Mouse (Mus musculus) erythroid progenitor cell, adult 5-6 weeks (primary cell): ENCODE data around the gene 4930595D18Rik. TPM values are rescaled to one million over a fixed set of nuclear protein-coding genes. Genes with fewer than 3 reads are reported as not detected.

Experiments used
- ATAC-seq: replicated peaks from 2 replicates; pipeline ENCODE4 v1.8.0; 2016; ENCODE audit warnings: moderate number of reproducible peaks, mild to moderate bottlenecking, moderate TSS enrichment, inconsistent platforms; ENCODE audit not compliant: poor library complexity, low FRiP score, severe bottlenecking
- total RNA-seq, 2 experiments: library from RNA; stranded (forward) in 1 of 2; stranded (reverse) in 1 of 2; fragments of 150-400 nt in 1 of 2; fragments of 186-747, 209-891 nt in 1 of 2; gene quantifications; 2 replicates each; pipeline versions ENCODE4 v1.2.3 to v1.2.4; 2015 to 2017; ENCODE audit warnings: low replicate concordance in 2 of 2

The 4930595D18Rik gene
- total RNA-seq, 2 experiments from 2014 or later: not detected

GRCm38 (mm10) chr12:111144598-111144997, 39.7 kb downstream of the 4930595D18Rik start:
- ATAC-seq: no peak

- no peak for ATAC-seq
These were observed 40.7 kb downstream of the 4930595D18Rik start for GRCm38 (mm10) chr12:111143509-111144063.

- no peak for ATAC-seq
These were observed 41.2 kb downstream of the 4930595D18Rik start for GRCm38 (mm10) chr12:111143005-111143508.

- no peak for ATAC-seq
These were observed 47.2 kb downstream of the 4930595D18Rik start for GRCm38 (mm10) chr12:111137079-111137478.

DNA sequence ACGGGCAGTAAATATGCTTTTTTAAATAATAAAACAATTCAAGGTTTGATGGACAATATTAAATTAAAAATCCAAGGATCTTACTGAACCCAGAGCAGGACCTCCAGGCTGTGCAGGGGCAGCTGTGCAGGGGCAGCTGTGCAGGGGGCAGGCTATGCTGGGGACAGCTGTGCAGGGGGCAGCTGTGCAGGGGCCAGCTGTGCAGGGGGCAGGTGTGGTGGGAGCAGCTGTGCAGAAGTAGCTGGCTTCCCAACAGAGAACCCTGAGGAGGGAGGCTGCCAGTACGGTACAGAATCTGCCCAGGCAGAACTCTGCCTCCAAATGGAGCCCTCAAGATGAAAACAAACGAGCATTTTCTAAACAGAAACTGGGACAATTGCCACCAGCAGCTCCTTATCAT, 48.3 kb downstream of the 4930595D18Rik start:
- ATAC-seq: no peak

DNA sequence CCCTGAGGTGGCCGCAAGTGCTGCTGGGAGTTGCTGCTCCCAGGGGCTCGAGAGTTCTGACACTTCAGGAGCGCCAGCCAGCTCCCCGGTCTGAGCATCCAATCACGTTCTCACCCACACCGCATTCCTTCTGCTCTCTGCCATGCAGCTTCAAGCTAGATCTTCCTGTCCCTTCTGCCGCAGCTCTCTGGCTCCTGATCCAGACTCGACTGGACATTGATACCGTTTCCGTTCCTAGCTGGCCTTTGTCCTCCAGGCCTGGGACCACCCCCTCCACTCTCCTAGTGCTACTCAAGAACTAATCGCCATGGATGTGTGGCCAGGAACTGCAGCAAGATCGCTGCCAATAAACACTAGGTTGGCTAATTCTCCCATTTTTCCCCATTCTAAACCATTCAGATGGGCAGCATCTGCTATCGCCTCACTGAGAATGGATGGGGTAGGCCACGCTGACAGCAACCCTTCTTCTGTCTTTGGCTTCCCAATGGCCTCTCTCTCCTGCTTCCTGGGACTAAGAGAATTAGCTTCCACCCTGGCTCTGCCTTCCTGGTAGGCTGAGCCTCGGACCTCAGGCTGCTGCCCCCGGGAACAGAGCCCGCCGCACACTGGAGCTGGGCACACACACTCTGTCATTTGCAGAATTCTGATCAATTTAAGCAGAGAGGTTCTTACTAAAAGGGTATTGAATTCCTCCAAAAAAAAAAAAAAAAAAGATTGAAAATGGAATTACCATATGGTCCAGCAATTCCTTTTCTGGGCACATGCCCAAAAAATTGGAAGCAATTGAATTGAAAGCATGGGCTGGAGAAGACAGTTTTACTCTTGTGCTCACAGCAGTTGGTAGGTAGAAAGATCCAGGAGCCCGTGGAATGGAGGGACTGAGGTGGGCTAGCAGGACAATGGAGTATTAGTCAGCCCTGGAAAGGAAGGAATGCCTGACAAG, 49.2 kb downstream of the 4930595D18Rik start:
- ATAC-seq: no peak

GRCm38 (mm10) chr12:111134169-111134568, 50.1 kb downstream of the 4930595D18Rik start:
- no peak for ATAC-seq

GRCm38 (mm10) chr12:111125666-111126065, 58.6 kb downstream of the 4930595D18Rik start:
- no peak for ATAC-seq

DNA sequence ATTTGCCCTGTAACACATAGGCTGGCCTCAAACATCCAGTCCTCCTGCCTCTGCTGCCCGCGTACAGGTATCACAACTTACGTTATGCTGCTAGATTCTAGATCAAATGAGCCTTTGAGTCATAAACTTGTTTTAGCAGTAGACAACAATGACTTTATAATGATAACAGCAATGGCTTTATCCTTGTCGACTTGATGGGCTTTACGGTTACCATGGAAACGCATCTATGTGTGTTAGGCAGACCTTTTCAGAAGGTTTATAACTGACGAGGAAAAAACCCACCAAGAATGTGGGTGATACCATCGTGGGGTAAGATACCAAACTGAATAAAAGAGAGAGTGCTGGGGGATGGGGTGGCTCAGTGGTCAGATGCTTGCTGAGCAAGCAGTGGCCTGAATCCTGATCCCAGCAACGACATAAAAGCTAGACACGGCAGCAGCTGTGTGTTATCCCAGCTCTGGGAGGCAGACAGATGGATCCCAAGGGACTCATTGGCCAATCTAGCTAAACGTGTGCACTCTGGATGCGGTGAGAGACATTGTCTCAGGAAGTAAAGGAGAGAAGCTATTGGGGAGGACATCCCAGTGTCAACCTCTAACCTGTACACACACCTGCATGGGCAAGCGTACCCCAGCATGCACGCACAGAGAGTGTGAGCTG, 59.6 kb downstream of the 4930595D18Rik start:
- ATAC-seq: no peak

GRCm38 (mm10) chr12:111122332-111122852, 61.9 kb downstream of the 4930595D18Rik start:
- 0 out of 2 replicates have a peak, but pooled peaks have one; percentile 50 for ATAC-seq

- ATAC-seq: no peak
These were observed 63.2 kb downstream of the 4930595D18Rik start for GRCm38 (mm10) chr12:111120976-111121645.

- ATAC-seq: no peak
These were observed 64.7 kb downstream of the 4930595D18Rik start for GRCm38 (mm10) chr12:111119506-111120085.

GRCm38 (mm10) chr12:111114593-111114992, 69.7 kb downstream of the 4930595D18Rik start:
- ATAC-seq: no peak

- no peak for ATAC-seq
These were observed 73.1 kb downstream of the 4930595D18Rik start for GRCm38 (mm10) chr12:111111176-111111575.

Other genes with a start within 250 kb of the 4930595D18Rik start
- gene Ankrd9, start 205.5 kb downstream of the 4930595D18Rik start, total RNA-seq (2015; ENCODE audit: low replicate concordance): 8.4 and 13.3 TPM in 2 replicates
- gene Ankrd9, start 205.5 kb downstream of the 4930595D18Rik start, total RNA-seq (2017; ENCODE audit: low replicate concordance): 18.3 and 20.3 TPM in 2 replicates
- 27.8 and 31.0 TPM in 2 replicates for gene Rcor1, start 145.1 kb downstream of the 4930595D18Rik start, total RNA-seq (2015; ENCODE audit: low replicate concordance)
- gene Rcor1, start 145.1 kb downstream of the 4930595D18Rik start, total RNA-seq (2017; ENCODE audit: low replicate concordance): 21.2 and 40.1 TPM in 2 replicates
- gene Traf3, start 18.1 kb downstream of the 4930595D18Rik start, total RNA-seq (2015; ENCODE audit: low replicate concordance): 1.8 and 2.5 TPM in 2 replicates
- 1.9 and 2.3 TPM in 2 replicates for gene Traf3, start 18.1 kb downstream of the 4930595D18Rik start, total RNA-seq (2017; ENCODE audit: low replicate concordance)
- not detected in 2 replicates for gene Amn, start 86.6 kb upstream of the 4930595D18Rik start, total RNA-seq (2015; ENCODE audit: low replicate concordance)
- gene Amn, start 86.6 kb upstream of the 4930595D18Rik start, total RNA-seq (2017; ENCODE audit: low replicate concordance): not detected in 2 replicates
- gene Cdc42bpb, start 193.2 kb upstream of the 4930595D18Rik start, total RNA-seq (2015; ENCODE audit: low replicate concordance): 0.42 and 9.7 TPM in 2 replicates
- 0.64 and 9.7 TPM in 2 replicates for gene Cdc42bpb, start 193.2 kb upstream of the 4930595D18Rik start, total RNA-seq (2017; ENCODE audit: low replicate concordance)
- not detected in 2 replicates for gene Lbhd2, start 222.3 kb upstream of the 4930595D18Rik start, total RNA-seq (2015; ENCODE audit: low replicate concordance)
- not detected in 2 replicates for gene Lbhd2, start 222.3 kb upstream of the 4930595D18Rik start, total RNA-seq (2017; ENCODE audit: low replicate concordance)
- gene Exoc3l4, start 232.5 kb upstream of the 4930595D18Rik start, total RNA-seq (2015; ENCODE audit: low replicate concordance): 2.2 TPM in 1 of 2 replicates, not detected in the other
- not detected in 2 replicates for gene Exoc3l4, start 232.5 kb upstream of the 4930595D18Rik start, total RNA-seq (2017; ENCODE audit: low replicate concordance)